Mouse (Mus musculus): Measurements from ENCODE around the gene Rasgef1b.

- TF ChIP-seq CTCF (IDR thresholded peaks at IDR 0.05; ENCODE audit: borderline replicate concordance, control insufficient read depth, extremely low read depth, insufficient read depth, low read length, poor library complexity) (no peak), POLR2A (IDR thresholded peaks at IDR 0.05; ENCODE audit: control insufficient read depth, extremely low read depth, insufficient read depth, low read length, poor library complexity) (no peak)
Measured at GRCm38 (mm10) chr5:99584266-99584665, 144.6 kb downstream of the Rasgef1b start.
